Mouse (Mus musculus) monocyte, adult 5-6 weeks (primary cell): ENCODE results near the gene Kcnd3. TPM values are rescaled to one million over a fixed set of nuclear protein-coding genes. Genes with fewer than 3 reads are reported as not detected.
"Not testable (repeated sequence)": the region's sequence is repeated elsewhere in the genome, so short reads cannot be mapped to it uniquely, and the experiment has no call there.

Experiments
- ATAC-seq: fragments of 153-309, 156-312 bp; replicated peaks from 2 replicates; pipeline ENCODE4 v1.8.0; 2017; ENCODE audit warnings: mild to moderate bottlenecking; ENCODE audit not compliant: low TSS enrichment, insufficient number of reproducible peaks, severe bottlenecking, poor library complexity, low FRiP score
- total RNA-seq: library from RNA; stranded (forward); fragments of 200-1000, 200-491, 200-594 nt; gene quantifications from 3 replicates; pipeline ENCODE4 v1.2.3, GENCODE M21; 2017

Gene Kcnd3
- total RNA-seq, 1 experiment from 2014 or later: not detected

DNA sequence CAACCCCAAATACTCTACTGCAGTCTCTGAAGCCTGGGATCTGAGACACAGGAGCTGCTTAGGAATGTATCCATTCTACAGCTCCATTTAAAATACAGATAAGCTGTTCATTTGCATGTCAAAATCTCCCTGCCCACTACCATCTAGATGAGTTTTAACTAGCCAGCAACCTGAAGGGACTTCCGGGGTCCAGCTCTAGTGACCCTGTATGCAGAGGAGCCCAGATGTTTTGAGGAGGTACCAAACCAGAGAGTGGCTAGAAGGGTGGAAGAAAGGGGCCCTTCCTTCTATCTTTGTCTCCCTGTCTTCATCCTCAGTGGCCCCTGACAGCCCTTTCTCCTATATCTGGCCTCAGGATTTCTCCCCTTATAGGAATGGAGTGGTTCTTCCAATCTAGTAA lies 218.7 kb downstream of the Kcnd3 start:
- ATAC-seq: no peak

DNA sequence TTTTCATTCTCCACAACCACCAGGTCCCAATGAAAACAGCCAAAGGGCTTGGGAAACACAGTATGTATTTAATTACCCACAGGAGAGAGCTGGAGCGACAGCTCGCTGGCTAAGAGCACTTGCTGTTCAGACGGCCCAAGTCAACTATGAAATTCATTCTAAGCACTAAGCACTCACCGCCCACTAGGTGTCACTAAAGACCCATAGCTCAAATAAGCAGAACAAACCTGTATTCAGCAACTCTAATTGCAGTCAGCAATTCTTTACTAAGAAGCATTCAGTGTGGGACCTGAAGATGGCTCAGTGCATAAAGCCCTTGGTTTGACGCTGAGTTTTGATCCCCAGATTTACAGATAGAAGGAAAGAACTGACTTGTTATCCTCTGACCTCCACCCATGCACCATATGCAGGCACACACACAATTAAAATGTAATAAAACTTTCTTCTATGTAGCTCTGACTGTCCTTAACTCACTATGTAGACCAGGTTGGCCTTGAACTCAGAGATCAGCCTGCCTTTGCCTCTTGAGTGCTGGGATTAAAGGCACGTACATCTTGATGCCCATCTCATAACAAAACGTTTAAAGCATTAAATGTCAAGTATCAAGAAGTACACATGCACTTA lies 222.6 kb downstream of the Kcnd3 start:
- peak; percentile 74 for ATAC-seq

DNA sequence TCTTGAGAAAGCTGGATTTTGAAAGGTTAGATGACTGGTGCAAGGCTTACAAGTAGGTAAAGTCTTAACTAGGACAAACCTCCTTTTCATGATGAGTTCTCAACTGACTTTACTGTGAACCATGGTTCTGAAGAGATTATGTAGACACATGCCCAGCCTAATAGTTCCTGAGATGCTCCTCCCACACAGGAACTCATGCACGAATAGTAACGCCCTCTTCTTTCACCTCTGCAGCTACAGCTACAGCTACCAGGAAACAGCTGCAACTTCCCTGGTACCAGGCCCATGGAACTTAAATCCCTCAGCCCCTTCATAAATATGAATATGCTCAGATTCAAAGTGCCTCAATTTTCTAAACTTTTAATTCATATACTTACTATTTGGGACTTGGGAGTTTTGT lies 223.8 kb downstream of the Kcnd3 start:
- ATAC-seq: no peak

DNA sequence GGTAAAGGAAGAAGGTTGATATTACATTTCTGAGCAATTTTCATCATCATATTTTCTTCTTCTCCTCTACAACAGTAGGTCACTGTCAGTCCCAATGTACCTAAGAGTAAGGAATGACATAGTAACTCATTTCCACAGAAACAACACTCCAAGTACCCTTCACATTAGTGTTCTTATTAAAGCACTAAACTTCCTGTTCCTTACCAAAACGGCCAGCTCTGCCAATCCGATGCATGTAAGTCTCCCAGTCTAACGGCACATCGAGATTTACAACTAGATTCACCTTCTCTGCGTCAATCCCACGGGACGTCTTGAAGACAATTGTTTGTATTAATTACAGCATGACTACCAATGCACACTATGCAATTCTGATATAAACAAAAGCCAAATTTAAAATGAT lies 228.2 kb downstream of the Kcnd3 start:
- ATAC-seq: no peak

DNA sequence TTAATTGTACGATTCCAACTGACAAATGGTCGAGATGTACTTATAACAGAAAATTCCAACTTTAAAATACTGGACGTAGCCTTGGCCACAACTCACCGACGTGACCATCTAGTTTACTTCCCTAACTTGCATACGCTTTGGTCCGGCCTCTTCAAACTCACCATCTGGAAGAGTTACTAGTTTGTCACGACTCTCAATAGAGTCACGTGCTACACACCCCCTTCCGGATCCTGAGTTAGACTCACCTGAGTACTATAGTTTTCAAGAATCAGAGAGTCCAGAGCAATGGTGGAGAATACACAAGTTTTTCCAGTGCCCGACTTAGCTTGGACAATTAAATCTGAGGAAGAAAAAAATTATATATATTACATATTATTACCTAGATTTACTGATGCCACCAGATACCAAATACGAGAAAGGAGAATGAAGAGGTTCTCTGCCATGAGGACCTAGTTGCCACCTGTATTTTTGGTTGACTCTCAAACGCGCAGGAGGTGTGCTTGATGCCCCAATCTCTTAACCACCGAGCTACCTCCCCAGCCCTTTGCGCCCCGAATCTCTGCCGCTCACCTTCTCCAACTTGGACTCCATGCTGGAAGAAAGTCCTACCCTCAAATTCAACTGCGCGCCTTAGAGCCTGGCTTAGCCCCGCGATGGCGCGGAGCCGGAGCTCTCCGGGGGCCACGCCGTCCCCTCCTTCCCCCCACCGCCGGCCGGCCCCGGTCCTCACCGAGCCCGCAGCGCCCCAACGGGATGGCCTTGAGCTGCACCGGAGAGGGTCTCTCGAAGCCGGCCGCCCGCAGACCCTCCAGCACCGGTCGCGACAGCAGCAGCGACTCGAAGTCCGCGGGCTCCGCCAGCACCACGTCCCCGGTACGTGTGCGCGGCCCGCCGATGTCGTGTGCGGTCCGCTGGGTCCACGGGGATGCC lies 234.5 kb downstream of the Kcnd3 start:
- ATAC-seq: no peak

DNA sequence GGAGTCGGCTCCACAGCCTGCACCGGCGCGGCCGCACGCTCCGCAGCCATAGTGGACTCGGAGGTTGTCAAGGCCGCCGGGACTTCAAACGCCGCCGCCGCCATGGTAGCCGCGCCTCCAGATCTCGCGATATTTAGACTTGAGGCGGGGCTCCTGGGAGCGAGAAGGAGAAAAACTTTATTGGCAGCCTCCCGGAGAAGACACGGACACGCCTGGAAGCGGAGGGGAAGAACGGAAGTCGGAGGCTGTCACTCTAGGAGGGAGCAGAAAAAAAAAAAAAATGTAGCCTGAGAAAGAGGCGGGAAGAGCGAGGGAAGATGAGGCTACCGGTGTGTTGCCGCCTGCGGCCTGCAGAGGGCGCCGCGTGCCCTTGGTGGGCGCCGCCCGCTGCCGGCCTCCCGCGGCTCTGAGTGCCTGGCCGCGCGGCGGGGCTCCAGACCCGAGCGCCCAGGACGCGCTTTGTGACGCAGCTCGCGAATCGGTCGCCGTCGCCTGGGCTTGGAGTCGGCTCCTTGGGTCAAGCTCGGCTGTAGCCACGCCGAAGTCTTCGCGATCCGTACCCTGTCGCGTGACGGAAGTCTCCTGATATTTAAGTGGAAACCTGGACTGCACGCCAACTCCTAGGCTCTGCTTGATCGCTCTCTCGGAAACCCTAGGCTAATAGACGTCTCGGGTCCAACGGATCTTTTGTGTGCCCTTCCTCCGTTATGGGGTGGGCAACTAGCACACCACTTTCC lies 235.4 kb downstream of the Kcnd3 start, which contains the start of gene Ddx20:
Ddx20 (minus strand) TSS at position 251 of the 737 bp plus-strand sequence.
- ATAC-seq: peak; percentile 92

DNA sequence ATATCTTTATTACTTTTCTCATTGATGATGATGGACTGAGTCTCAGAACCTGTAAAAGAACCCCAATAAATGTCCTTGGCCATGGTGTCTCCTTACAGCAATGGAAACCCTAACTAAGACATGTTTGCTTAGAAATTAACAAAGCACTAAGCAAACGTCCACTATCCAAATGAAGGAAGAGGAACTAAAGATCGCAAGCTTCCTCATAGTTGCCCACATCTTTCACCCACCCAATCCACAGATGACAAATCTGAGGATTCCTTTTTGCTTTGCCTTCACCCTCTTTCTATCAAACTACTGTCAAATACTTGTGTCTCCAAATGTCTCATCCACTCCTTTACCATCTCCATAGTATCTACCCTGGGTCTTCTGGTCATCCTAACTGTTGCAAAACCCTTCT lies 236.4 kb downstream of the Kcnd3 start:
- 0 out of 2 replicates have a peak, but pooled peaks have one; percentile 12 for ATAC-seq

DNA sequence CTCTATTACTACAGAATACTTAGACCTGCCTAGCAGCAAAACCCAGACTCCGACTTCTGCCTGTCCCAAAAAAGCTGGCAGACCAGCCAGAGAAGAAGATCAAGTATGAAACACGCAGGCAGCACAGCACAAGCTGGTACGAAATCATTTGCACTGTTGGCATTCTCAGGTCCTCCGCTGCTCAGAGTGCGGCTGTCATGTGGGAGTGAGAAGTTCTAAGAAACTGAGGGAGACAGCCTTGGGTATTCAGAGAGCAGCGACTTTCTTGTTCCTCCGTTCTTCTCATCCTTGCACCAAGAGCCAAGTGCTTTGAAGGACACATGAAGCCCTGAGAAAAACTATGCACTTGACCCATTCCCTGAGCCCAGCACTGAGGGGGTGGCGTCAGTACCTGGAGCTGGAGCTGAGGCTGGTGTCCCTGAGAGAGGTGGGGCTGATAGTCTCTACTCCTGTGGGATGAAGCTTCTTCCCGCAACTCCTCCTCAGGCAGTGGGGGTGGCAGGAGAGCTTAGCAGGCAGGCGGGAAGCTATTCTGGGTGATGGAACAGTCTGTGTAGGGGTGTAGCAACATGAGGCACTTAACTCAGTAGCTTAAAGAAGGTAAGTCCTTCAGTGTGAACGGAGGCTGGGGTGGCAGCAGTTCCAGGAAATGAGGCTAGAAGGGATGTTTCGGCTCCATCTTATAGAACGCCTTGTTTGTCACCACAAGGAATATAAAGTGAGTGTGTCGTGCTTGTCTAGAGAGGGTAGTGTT lies 241.4 kb downstream of the Kcnd3 start:
- ATAC-seq: no peak

DNA sequence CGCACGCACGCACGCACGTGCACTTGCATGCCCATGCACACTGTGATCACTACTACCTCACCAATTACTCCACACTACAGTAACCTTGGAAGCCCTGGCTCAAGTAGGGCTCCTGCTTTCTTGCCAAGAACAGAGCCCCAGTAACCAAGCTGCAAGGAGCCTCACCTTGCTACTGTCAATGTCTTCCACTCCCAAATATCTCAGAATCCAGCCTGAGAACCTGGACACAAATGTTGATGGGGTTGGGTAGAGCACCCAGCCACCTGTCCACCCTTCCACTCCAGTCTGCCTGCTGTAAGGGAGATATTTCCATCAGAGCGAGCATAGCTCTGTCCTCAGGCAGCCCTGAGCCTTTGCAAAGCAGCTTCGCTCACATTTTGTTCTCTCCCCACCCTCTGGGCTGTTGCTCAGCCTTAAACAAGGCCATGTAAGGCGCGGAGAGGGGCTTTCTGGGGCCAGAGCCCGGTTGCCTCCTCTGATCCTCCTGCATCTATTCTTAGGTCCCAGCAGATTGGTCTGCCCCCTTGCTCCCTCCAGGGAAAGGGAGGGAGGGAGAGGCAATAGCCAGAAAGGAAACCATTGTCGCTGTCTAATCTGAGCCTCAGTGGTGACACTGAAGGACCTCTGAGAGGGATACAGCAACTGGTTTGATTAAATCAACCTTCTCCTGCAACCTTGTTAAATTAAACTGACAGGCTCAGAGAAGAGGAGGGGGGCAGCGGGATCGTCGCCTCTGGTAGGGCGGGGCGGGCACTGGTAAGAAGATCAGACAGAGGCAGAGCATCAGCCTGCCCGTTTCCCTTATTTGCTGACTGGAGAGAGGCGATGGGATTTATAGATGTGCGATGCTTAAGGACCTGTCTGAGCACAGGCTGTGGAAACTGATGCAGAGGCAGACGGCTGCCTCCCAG lies 243.6 kb downstream of the Kcnd3 start:
- ATAC-seq: no peak

DNA sequence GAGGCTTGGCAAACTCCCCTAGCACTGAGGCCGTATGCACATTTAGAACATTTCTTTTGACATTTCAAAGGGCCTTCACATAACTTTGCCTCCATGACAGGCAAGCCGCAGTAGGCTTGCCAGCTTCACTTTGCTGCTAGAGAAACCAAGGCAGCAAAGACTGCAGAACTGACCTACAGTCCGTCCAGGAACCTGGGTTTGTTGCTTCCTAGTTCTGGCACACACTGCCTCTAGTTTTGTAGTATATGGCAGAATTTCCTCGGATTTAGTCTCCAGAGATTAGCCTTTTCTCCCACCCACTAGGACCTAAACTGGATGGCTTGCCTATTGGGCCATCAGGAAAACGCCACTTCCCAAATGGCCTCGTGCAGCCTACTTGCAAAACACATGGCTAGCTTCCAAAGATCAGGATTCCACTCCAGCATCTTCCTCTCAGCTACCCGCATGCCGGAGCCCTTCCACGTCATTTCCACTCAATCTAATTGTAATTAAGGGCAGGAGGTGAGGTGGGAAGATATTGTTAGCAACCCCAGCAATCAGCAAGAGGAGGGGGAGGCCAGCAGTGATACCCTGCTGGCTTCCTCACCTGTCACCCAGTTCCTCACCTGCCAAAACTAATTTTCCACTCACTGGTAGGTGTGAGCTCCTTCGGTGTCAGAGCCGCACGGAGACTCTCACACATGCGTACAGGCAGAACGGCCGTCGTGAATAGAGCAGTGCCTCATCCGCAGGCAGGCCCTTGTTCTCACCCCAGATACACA lies 244.4 kb downstream of the Kcnd3 start:
- ATAC-seq: no peak

DNA sequence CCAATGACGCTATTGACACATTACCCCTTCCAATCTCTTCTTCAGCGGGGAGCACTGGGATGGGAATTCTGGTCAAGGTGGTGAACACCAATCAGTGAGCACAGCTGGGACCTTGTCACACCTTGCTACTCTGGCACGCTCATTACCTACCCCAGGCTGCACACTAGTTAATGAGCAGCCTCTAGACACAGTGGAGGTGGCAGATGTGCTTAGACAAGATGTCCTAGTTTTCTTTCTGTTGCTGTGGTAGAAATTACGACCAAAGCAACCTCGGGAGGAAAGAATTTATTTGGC lies 245.0 kb downstream of the Kcnd3 start:
- ATAC-seq: no peak

DNA sequence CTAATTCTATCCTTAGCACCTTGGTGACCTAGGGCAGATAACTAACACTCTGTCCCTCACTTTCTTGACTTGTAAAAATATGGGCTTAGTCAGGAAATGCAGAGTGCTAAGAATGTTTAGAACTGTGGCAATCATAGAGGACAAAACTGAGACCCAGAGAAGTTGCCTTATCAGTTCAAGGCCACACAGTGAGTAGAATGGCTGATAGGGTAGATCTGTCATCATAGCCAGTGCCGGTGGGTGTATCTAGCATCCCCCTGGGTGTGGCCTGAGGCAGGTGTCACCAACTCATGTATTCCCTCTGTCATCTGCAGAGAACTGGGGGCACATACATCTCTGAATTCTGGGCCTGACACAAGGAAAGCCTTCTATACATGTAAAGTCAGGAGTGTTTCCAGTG lies 246.2 kb downstream of the Kcnd3 start:
- ATAC-seq: no peak

DNA sequence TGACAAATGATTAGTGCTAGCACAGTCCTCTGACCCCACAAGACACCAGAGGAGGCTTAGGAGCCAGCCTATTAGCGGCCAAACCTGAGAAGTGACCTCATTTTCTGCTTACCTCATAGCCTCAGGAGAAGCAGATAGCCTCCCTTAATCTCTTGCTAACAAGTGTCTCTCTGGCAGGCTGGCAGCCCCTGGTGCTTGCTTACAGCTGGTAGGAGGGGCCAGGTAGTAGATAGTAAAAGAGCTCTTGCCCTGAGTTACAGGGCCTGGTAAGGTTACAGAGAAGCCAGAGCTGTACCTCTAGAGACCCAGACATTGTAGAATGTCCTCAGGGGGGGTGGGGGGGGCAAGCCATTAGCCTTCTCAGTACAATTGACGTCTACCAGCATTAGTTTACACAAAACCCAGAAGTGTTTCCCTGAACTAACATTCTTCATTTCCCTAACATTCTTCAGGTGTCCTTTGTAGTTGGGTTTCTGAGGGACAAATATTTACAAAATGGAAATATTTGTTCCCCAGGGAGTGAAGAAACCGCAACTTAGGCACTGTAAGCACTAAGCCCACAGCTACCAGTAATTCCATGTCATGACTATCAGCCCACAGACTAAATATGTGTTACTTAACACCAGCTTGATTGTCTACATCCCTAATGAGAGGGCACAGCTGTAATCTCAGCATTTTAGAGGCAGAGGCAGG lies 247.3 kb downstream of the Kcnd3 start:
- no peak for ATAC-seq

DNA sequence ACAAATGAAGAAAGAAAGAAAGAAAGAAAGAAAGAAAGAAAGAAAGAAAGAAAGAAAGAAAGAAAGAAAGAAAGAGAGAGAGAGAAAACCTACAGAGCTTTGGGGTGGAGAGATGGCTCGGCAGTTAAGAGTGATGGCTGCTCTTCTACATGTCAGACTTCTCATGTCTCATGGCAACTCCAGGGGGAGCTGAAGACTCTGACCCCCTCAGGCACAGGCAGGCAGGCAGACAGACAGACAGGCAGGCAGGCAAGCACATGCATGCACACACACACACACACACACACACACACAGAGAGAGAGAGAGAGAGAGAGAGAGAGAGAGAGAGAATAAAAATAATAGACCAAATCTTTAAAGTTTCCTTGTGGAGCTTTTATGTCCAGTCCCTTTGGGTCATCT lies 248.7 kb downstream of the Kcnd3 start:
- ATAC-seq: not testable (repeated sequence)

DNA sequence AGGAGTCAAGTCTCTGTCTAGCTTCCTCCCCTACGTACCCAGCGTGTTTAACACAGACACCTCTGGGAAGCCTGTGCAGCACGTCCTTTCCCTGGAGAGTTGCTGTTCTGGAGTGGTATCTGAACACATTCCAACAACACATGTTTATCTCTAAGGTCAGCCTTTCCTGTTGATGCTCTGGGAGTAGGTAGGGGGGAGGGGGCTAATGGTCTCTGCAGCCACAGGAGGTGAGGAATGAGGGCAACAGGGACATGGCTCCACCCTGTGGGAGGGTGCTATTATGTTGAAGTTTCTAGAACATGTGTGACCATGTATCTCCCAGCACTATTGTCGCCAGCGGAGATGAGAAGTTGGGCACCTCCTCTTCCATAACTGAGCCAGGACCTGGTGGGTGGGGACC lies 249.3 kb downstream of the Kcnd3 start:
- no peak for ATAC-seq

DNA sequence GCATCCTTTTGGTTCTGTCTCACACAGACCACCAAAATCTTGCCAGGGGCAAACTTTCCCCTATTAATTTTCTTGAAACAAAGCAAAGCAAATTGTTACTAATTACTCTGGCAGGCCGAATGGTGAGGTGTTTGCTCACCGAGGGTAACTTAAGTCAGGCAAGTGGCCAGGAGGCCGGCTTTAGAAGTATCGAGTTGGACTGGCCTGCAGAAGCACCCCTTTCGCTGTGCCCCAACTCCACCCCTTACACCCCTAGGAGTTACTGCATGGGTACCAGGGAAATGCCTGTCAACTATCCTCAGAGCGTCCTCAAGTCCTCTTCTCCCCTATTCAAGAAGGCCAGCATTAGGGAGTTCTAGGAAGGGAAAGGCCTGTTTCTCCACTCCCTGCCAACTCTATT lies 251.4 kb downstream of the Kcnd3 start:
- ATAC-seq: no peak
